16 mouse cellular contexts compared by ENCODE assay signal in genomic region chr14:47087669-47088250, GRCm38 (mm10).
DNase-seq lines count a peak whose midpoint lies in the region; ATAC-seq lines count a peak whose summit lies in the region.
"Had no signal": no experiment of that assay in that cellular context is flagged by ENCODE, and none has a peak within 500 bp of the region (broad histone marks: within the 10 kb centered on the region; RNA-seq: fewer than 3 reads in every experiment).

No protein-coding gene starts in this region.

- H3K9me3 ChIP-seq in heart, embryonic 14.5 days (ENCODE audit: control insufficient read depth, low read length) = no peaks in the 10 kb centered on the region
- H3K9me3 ChIP-seq: embryonic facial prominence, embryonic 12.5 days; forebrain, embryonic 10.5 days; limb, embryonic 12.5 days; midbrain, embryonic 10.5 days had no signal

- H3K27ac ChIP-seq in heart, embryonic 14.5 days (replicated peaks in 1 of 2; ENCODE audit: control insufficient read depth in 1 of 2, insufficient read depth in 1 of 2, low read depth in 2 of 2, low read length in 2 of 2) = peak overlapping the region; percentile 29 to 81
- H3K27ac ChIP-seq: embryonic facial prominence, embryonic 12.5 days; hindbrain, postnatal 0 days; layer of hippocampus, adult 2 months; left cerebral cortex, adult 2 months; limb, embryonic 12.5 days had no signal

- no peaks in the 10 kb centered on the region for H3K27me3 ChIP-seq in heart, embryonic 14.5 days (ENCODE audit: control insufficient read depth, insufficient read depth, low read length)
- H3K27me3 ChIP-seq: CH12.LX; embryonic facial prominence, embryonic 12.5 days; limb, embryonic 12.5 days had no signal

- DNase-seq in cerebellum, adult 9-11 months = peak; percentile 16
- no peak for DNase-seq in cerebellum, adult 11-12 months
- no peak for DNase-seq in heart, postnatal 36 days
- peak; percentile 13 for DNase-seq in thymus, postnatal 14 days
- no peak for DNase-seq in thymus, postnatal 36 days
- DNase-seq in layer of hippocampus, adult 11-12 months (ENCODE audit: low spot score) = no peak
- DNase-seq in retina, embryonic 14.5 days (ENCODE audit: low spot score) = no peak

- H3K4me1 ChIP-seq in heart, embryonic 14.5 days (ENCODE audit: control insufficient read depth in 2 of 2, insufficient read depth in 2 of 2, low read length in 2 of 2) = peaks cover 47 to 61% of the 10 kb centered on the region in 2 experiments

- WGBS in heart, embryonic 14.5 days = 50% methylated on average over 12 of the region's 12 CpGs

- H3K36me3 ChIP-seq in heart, embryonic 14.5 days (ENCODE audit: control insufficient read depth, insufficient read depth, low read length) = peaks cover 47% of the 10 kb centered on the region

- H3K4me3 ChIP-seq in heart, embryonic 14.5 days (ENCODE audit: control insufficient read depth in 1 of 2, insufficient read depth in 1 of 2, low read depth in 1 of 2, low read length in 2 of 2) = no peak overlapping the region

- intact Hi-C loops in heart, postnatal 36 days (cut with DNase I) = loop anchor here (1.0 to 5.0 kb wide), 3 partner anchors 160 to 255 kb away; partner anchors contain the start of gene Cgrrf1

- H3K4me2 ChIP-seq in heart, embryonic 14.5 days (ENCODE audit: low read length) = no peak overlapping the region

- ATAC-seq in heart, embryonic 14.5 days (ENCODE audit: insufficient number of reproducible peaks, insufficient read depth, low FRiP score, low read depth) = no peak

- peak overlapping the region; percentile 38; the same call in 1 of the 2 replicates for H3K9ac ChIP-seq in heart, embryonic 14.5 days (ENCODE audit: low read length)
- H3K9ac ChIP-seq: embryonic facial prominence, embryonic 12.5 days had no signal

Comparison
In these comparisons a context has a peak if more than half of its experiments do, and no peak if none do; other contexts are left out.
1. DNase-seq: peak in cerebellum, adult 9-11 months (single experiment) and thymus, postnatal 14 days (single experiment); none in cerebellum, adult 11-12 months (single experiment), heart, postnatal 36 days (0 of 2), thymus, postnatal 36 days (0 of 2), layer of hippocampus, adult 11-12 months (single experiment) and retina, embryonic 14.5 days (single experiment).